Mouse (Mus musculus): ENCODE results near the gene Slc38a4. TPM values are rescaled to one million over a fixed set of nuclear protein-coding genes. Genes with fewer than 3 reads are reported as not detected.

Slc38a4 gene
- 1.2 TPM for polyA plus RNA-seq (2014; fragmentation: Illumina TruSeq; extraction: RNeasy Lipid Tissue Mini Kit (QIAGEN cat#74804); ENCODE audit: low read depth, low replicate concordance)

GRCm38 (mm10) chr15:97055794-97056193, at the start of gene Slc38a4:
Slc38a4 (minus strand) TSS chr15:97055956.

Other genes starting within 250 kb of the Slc38a4 start
- gene Pced1b, start 191.2 kb upstream of the Slc38a4 start, polyA plus RNA-seq (2014; fragmentation: Illumina TruSeq; extraction: RNeasy Lipid Tissue Mini Kit (QIAGEN cat#74804); ENCODE audit: low read depth, low replicate concordance), result 0.76 TPM
- 4.5 TPM for gene Amigo2, start 191.3 kb upstream of the Slc38a4 start, polyA plus RNA-seq (2014; fragmentation: Illumina TruSeq; extraction: RNeasy Lipid Tissue Mini Kit (QIAGEN cat#74804); ENCODE audit: low read depth, low replicate concordance)